Comparison of ENCODE assay signal across 18 mouse cellular contexts in genomic region chr3:131000701-131001100, GRCm38 (mm10).
"Had no signal": no experiment of that assay in that cellular context is flagged by ENCODE, and none has a peak within 500 bp of the region (broad histone marks: within the 10 kb centered on the region; RNA-seq: fewer than 3 reads in every experiment).

No protein-coding gene starts in this region.

- H3K4me3 ChIP-seq: kidney, embryonic 15.5 days; left cerebral cortex, adult 2 months; limb, embryonic 15.5 days; liver, embryonic 12.5 days; liver, embryonic 15.5 days; midbrain, embryonic 12.5 days; midbrain, embryonic 15.5 days; myocyte; neural tube, embryonic 13.5 days had no signal

- ATAC-seq: liver, embryonic 12.5 days; midbrain, embryonic 15.5 days had no signal

- DNase-seq: kidney, adult 11 months; kidney, adult 8-10 months; kidney, postnatal 10 days; kidney, postnatal 36 days; layer of hippocampus, postnatal 36 days; lung, adult 2 months; lung, postnatal 14 days; lung, postnatal 4 days; thymus, postnatal 25 days had no signal

- H3K9ac ChIP-seq: kidney, embryonic 15.5 days; limb, embryonic 15.5 days; liver, embryonic 12.5 days; liver, embryonic 15.5 days; midbrain, embryonic 12.5 days; midbrain, embryonic 15.5 days; neural tube, embryonic 13.5 days had no signal

- H3K36me3 ChIP-seq: kidney, embryonic 15.5 days; limb, embryonic 15.5 days; liver, embryonic 12.5 days; liver, embryonic 15.5 days; midbrain, embryonic 12.5 days; midbrain, embryonic 15.5 days; neural tube, embryonic 13.5 days had no signal

- H3K27ac ChIP-seq: kidney, embryonic 15.5 days; left cerebral cortex, adult 2 months; limb, embryonic 15.5 days; liver, embryonic 12.5 days; liver, embryonic 15.5 days; midbrain, embryonic 12.5 days; midbrain, embryonic 15.5 days; neural tube, embryonic 13.5 days had no signal

- H3K4me2 ChIP-seq: kidney, embryonic 15.5 days; limb, embryonic 15.5 days; liver, embryonic 12.5 days; liver, embryonic 15.5 days; midbrain, embryonic 12.5 days; midbrain, embryonic 15.5 days; neural tube, embryonic 13.5 days had no signal

- H3K27me3 ChIP-seq: limb, embryonic 15.5 days; liver, embryonic 12.5 days; liver, embryonic 15.5 days; midbrain, embryonic 12.5 days; midbrain, embryonic 15.5 days had no signal

- H3K4me1 ChIP-seq: liver, embryonic 12.5 days; liver, embryonic 15.5 days; midbrain, embryonic 12.5 days; midbrain, embryonic 15.5 days had no signal

- H3K9me3 ChIP-seq: kidney, embryonic 15.5 days; limb, embryonic 15.5 days; liver, embryonic 12.5 days; liver, embryonic 15.5 days; midbrain, embryonic 12.5 days; midbrain, embryonic 15.5 days; neural tube, embryonic 13.5 days had no signal
